Mouse (Mus musculus): Measurements from ENCODE around the gene Eif4enif1.

DNA sequence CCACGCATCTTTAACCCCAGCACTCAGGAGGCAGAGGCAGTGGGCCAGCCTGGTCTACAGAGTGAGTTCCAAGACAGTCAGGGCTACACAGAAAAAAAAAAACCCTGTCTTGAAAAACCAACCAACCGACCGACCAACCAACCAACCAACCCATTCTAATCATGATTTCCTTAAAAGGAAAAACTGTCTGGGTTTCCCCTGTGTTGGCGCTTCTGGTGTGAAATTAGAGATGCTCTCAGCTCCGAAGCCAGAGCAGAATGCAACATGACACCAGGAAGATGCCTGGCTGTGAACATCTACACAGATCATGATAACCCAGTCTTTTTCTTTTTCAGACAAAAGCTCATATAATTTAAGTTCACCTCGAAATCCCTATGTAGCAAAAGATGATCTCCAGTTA lies 80.7 kb downstream of the Eif4enif1 start:
- TF ChIP-seq MAZ (IDR thresholded peaks at IDR 0.05; ENCODE audit: low read depth, low read length) (no peak), CTCF (IDR thresholded peaks at IDR 0.05 in 2 of 3, conservative IDR thresholded peaks at IDR 0.05 in 1 of 3; ENCODE audit: control insufficient read depth in 1 of 3, insufficient read depth in 1 of 3, low read depth in 2 of 3, low read length in 3 of 3, poor library complexity in 1 of 3, severe bottlenecking in 1 of 3) (no peak), POLR2A (IDR thresholded peaks at IDR 0.05; ENCODE audit: control insufficient read depth in 1 of 2, insufficient read depth in 1 of 2, low read depth in 1 of 2, low read length in 2 of 2, poor library complexity in 1 of 2) (no peak), POLR2AphosphoS2 (IDR thresholded peaks at IDR 0.05; ENCODE audit: low read length) (no peak), UBTF (IDR thresholded peaks at IDR 0.05; ENCODE audit: borderline replicate concordance, insufficient read depth, low read depth, low read length) (no peak), POLR2AphosphoS5 (IDR thresholded peaks at IDR 0.05; ENCODE audit: borderline replicate concordance, low read depth, low read length) (no peak), KAT2A (conservative IDR thresholded peaks at IDR 0.05; ENCODE audit: low read depth, low read length) (no peak), E2F4 (IDR thresholded peaks at IDR 0.05; ENCODE audit: borderline replicate concordance, low read depth, low read length) (no peak), RCOR1 (IDR thresholded peaks at IDR 0.05; ENCODE audit: low read depth, low read length) (no peak), HCFC1 (IDR thresholded peaks at IDR 0.05; ENCODE audit: low read depth, low read length) (no peak), ZC3H11A (IDR thresholded peaks at IDR 0.05; ENCODE audit: low read depth, low read length) (no peak), MYC (IDR thresholded peaks at IDR 0.05; ENCODE audit: low read depth, low read length) (no peak), EP300 (IDR thresholded peaks at IDR 0.05; ENCODE audit: low read depth in 1 of 2, low read length in 2 of 2) (no peak), GATA1 (IDR thresholded peaks at IDR 0.05; ENCODE audit: low read depth, low read length) (no peak)
